In genomic region chr2:114095348-114095747, GRCm38 (mm10) we compare ENCODE assay signal across 19 mouse cellular contexts. TPM values are rescaled to one million over a fixed set of nuclear protein-coding genes. Genes with fewer than 3 reads are reported as not detected.
"Had no signal": no experiment of that assay in that cellular context is flagged by ENCODE, and none has a peak within 500 bp of the region (broad histone marks: within the 10 kb centered on the region; RNA-seq: fewer than 3 reads in every experiment).

No protein-coding gene starts in this region.

- H3K27ac ChIP-seq: kidney, postnatal 0 days; layer of hippocampus, adult 2 months; liver, embryonic 13.5 days had no signal

- H3K27me3 ChIP-seq: liver, embryonic 13.5 days had no signal

- H3K4me2 ChIP-seq: liver, embryonic 13.5 days; midbrain, embryonic 11.5 days had no signal

- H3K9me3 ChIP-seq: liver, embryonic 13.5 days had no signal

- ATAC-seq: intestine, embryonic 16.5 days had no signal

- H3K4me3 ChIP-seq: layer of hippocampus, adult 2 months; liver, embryonic 13.5 days had no signal

- DNase-seq: kidney, adult 18-20 months; kidney, adult 9 months; kidney, postnatal 25 days; layer of hippocampus, adult 9-11 months; liver, embryonic 13.5 days; lung, adult 2 months; lung, postnatal 14 days; lung, postnatal 4 days; midbrain, embryonic 14.5 days; thymus, postnatal 25 days had no signal

- H3K9ac ChIP-seq: liver, embryonic 13.5 days had no signal

RNA-seq across cellular contexts. Expression of gene Actc1, which starts 42.0 kb away (rescaled TPM):
- total RNA-seq: layer of hippocampus, adult 2 months; layer of hippocampus, postnatal 25 days; left cerebral cortex, adult 18-20 months; left cerebral cortex, postnatal 10 days; megakaryocyte progenitor cell, adult 5-6 weeks; megakaryocyte-erythroid progenitor cell, adult 5-6 weeks had no signal
